Mouse (Mus musculus) liver, embryonic 11.5 days (tissue): ENCODE measurements around the gene Slc1a3. TPM values are rescaled to one million over a fixed set of nuclear protein-coding genes. Genes with fewer than 3 reads are reported as not detected.
"Not testable (repeated sequence)": the region's sequence is repeated elsewhere in the genome, so short reads cannot be mapped to it uniquely, and the experiment has no call there.

Experiments used
- ATAC-seq: fragments of 200-750 bp; cut with Nextera tagmentation; replicated peaks from 2 replicates; pipeline ENCODE4 v1.8.0; 2017; ENCODE audit warnings: moderate number of reproducible peaks, mild to moderate bottlenecking, moderate TSS enrichment, moderate library complexity; ENCODE audit not compliant: low FRiP score
- DNase-seq: peaks from one replicate; pipeline ENCODE4 v3.0.0-alpha.2; 2017; ENCODE audit warnings: low spot score
- H3K27ac ChIP-seq: fragments of 300-500 bp; sonication (generic); 2 replicates; pipeline ENCODE4 v1.5.1; 2014; ENCODE audit warnings: mild to moderate bottlenecking, low read depth, low read length, control low read depth
- H3K27me3 ChIP-seq: fragments of 300-500 bp; sonication (generic); replicated peaks from 2 replicates; pipeline ENCODE4 v1.6.1; 2014; ENCODE audit warnings: low read length, mixed read lengths; ENCODE audit not compliant: control insufficient read depth, insufficient read depth
- H3K36me3 ChIP-seq: fragments of 300-500 bp; sonication (generic); 2 replicates; pipeline ENCODE4 v1.6.1; 2014; ENCODE audit warnings: mild to moderate bottlenecking, low read length, moderate library complexity, mixed read lengths; ENCODE audit not compliant: control insufficient read depth, insufficient read depth
- H3K4me1 ChIP-seq: fragments of 300-500 bp; sonication (generic); replicated peaks from 2 replicates; pipeline ENCODE4 v1.6.1; 2014; ENCODE audit warnings: low read length, mixed read lengths; ENCODE audit not compliant: control insufficient read depth, insufficient read depth
- H3K4me2 ChIP-seq: fragments of 300-500 bp; sonication (generic); 2 replicates; pipeline ENCODE4 v1.6.1; 2014; ENCODE audit warnings: mild to moderate bottlenecking, control low read depth, moderate library complexity
- H3K4me3 ChIP-seq: fragments of 300-500 bp; sonication (generic); 2 replicates; pipeline ENCODE4 v1.5.1; 2014; ENCODE audit warnings: low read depth, low read length, control low read depth
- H3K9ac ChIP-seq: fragments of 300-500 bp; sonication (generic); 2 replicates; pipeline ENCODE4 v1.6.1; 2014; ENCODE audit warnings: low read depth, low read length, control low read depth
- H3K9me3 ChIP-seq: fragments of 300-500 bp; sonication (generic); 2 replicates; pipeline ENCODE4 v1.6.1; 2016; ENCODE audit warnings: low read length, inconsistent platforms, mixed read lengths; ENCODE audit not compliant: control insufficient read depth
- WGBS: fragments of 180-500 bp; shearing (Covaris S2); extraction: QIAGEN DNeasy Blood & Tissue Kit; methylation state at CpG from one replicate; pipeline ENCODE4 v1.1.7; 2014; 5-methylcytosine and 5-hydroxymethylcytosine counted together
- polyA plus RNA-seq: library from polyadenylated mRNA; unstranded; fragments of >200 nt; fragmentation: Nextera tagmentation; extraction: Ambion mirVana; gene quantifications from 2 replicates; pipeline ENCODE4 v1.2.1, GENCODE M21; 2014

Gene Slc1a3
- polyA plus RNA-seq, 1 experiment from 2014 or later, result 9.0 TPM

DNA sequence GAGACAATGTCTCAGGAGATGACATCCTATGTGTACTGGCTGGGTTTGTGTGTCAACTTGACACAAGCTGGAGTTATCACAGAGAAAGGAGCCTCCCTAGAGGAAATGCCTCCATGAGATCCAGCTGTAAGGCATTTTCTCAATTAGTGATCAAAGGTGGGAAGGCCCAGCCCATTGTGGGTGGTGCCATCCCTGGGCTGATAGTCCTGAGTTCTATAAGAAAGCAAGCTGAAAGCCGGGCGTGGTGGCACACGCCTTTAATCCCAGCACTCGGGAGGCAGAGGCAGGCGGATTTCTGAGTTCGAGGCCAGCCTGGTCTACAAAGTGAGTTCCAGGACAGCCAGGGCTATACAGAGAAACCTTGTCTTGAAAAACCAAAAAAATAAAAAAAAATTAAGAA is 20.4 kb downstream of the Slc1a3 start:
- not testable (repeated sequence) for H3K36me3 ChIP-seq, H3K27me3 ChIP-seq, H3K9me3 ChIP-seq, DNase-seq, ATAC-seq, H3K4me2 ChIP-seq, H3K4me3 ChIP-seq, H3K27ac ChIP-seq, H3K9ac ChIP-seq, H3K4me1 ChIP-seq
- WGBS, result 84% methylated on average over 5 of the region's 6 CpGs

DNA sequence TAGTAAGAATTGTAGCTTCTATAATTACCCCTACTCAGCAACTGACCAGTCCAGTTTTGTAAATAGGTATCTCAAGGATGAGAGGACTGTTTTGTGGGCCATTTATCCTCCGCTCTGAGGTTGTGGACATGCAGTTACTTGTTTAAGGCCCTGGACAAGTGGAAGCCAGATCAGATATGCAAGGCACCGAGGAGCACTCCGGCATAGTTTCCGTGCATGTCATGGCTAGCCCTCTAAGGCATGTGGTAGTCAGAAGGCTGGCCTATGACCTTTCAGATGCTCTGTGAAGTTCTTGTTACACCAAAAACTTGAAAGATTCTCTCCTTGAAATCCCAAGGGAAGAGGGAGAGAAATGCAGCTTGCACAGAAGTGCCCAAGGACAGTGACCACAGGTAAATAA is 23.7 kb downstream of the Slc1a3 start:
- Histone ChIP-seq H3K4me1 (no peaks in the 10 kb centered on the region), H3K27me3 (no peaks in the 10 kb centered on the region), H3K36me3 (no peaks in the 10 kb centered on the region), H3K4me2 (no peak overlapping the region), H3K27ac (no peak overlapping the region), H3K9me3 (no peaks in the 10 kb centered on the region), H3K9ac (no peak overlapping the region), H3K4me3 (no peak overlapping the region)
- ATAC-seq (no peak), DNase-seq (no peak)
- 86% methylated on average over 4 of the region's 4 CpGs for WGBS

DNA sequence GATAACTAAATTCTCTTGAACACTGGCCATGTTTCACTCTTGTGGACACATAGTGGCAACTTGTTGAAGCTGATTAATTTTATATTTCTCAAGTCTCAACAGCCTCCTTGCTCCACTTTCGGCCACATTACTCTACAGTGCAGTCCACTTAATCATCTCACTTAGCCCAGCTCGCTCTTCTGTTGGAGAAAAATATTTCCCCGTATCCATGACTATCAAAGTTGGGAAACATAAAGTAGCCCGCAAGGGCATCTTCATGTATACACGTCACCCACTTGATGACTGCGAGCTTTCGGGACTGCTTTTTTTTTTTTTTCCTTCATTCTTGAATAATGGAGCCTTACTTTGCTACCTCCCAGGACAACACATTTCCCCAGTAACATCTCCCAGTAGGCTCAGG is 25.1 kb downstream of the Slc1a3 start:
- H3K9me3 ChIP-seq, result no peaks in the 10 kb centered on the region
- no peaks in the 10 kb centered on the region for H3K27me3 ChIP-seq
- no peaks in the 10 kb centered on the region for H3K36me3 ChIP-seq
- DNase-seq (no peak), ATAC-seq (no peak)
- no peak overlapping the region for H3K9ac ChIP-seq
- 80% methylated on average over 7 of the region's 7 CpGs for WGBS
- no peak overlapping the region for H3K4me3 ChIP-seq
- H3K27ac ChIP-seq, result no peak overlapping the region
- no peaks in the 10 kb centered on the region for H3K4me1 ChIP-seq
- no peak overlapping the region for H3K4me2 ChIP-seq

DNA sequence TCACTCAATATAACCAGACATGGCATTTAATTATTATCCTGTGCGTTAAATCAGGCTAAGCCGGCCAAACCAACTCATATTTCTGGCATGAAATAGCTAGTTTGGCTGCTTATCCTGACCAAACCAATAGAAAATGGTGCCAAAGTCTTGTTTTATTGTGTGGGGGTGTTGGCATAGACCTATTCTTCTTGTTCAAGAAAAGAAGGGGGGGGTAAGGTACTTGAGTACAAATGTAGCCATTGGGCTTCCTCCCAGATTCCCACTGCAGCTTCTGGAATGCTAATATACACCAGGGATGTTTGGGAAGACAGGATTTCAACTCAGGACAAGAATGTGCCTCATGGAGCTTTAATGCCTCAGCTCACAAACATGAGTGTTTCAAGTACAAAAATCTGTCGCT is 26.3 kb downstream of the Slc1a3 start:
- H3K27ac ChIP-seq, result no peak overlapping the region
- H3K4me2 ChIP-seq, result no peak overlapping the region
- H3K9me3 ChIP-seq, result no peaks in the 10 kb centered on the region
- no peaks in the 10 kb centered on the region for H3K27me3 ChIP-seq
- DNase-seq (no peak), ATAC-seq (no peak)
- H3K4me3 ChIP-seq, result no peak overlapping the region
- H3K4me1 ChIP-seq, result no peaks in the 10 kb centered on the region
- 93% methylated on average over 3 of the region's 3 CpGs for WGBS
- no peak overlapping the region for H3K9ac ChIP-seq
- H3K36me3 ChIP-seq, result no peaks in the 10 kb centered on the region

DNA sequence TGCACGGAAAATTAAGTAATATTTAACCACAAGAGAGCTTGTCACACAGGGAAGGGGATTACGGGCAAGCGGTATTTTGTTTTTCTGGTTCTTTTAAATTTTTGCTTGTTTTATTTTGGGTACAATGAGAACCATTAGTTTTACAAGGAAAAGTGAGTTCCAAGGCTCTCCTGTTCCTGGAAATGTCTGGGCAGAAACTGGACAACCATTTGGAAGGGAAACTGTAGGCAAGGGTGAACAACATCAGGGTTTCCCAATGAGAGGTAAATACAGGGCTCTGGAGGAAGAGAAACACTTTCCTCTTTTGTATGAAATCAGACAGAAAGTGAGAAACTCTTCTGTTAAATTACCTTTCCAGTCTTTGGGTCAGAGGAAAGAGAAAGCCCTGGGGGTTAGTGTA is 27.7 kb downstream of the Slc1a3 start:
- WGBS, result 91% methylated on average over 3 of the region's 3 CpGs

DNA sequence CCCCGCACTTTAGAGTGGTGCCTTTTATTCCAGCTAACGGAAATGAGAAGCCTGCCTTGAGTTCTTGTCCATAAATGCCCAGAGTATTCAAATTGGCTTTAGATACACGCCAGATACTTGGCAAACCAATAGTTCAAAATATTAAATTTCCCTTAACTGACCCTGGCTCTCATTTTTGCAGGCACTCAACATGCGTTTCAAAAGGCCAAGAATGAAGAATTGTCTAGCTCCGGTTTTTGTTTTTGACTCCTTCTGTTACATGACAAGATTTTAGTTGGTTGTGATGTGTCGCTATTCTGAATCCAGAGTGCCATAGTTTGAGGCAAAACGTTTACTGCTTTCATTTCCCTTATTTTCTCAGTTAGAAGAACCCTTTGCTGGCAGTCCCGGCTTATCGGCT is 28.1 kb downstream of the Slc1a3 start:
- ATAC-seq, result no peak
- H3K4me2 ChIP-seq, result no peak overlapping the region
- H3K27ac ChIP-seq, result no peak overlapping the region

More for the DNA sequence above, 27.7 kb downstream of the Slc1a3 start:
- Histone ChIP-seq H3K9ac (no peak overlapping the region), H3K27me3 (no peaks in the 10 kb centered on the region), H3K9me3 (no peaks in the 10 kb centered on the region), H3K4me1 (no peaks in the 10 kb centered on the region), H3K27ac (no peak overlapping the region), H3K36me3 (no peaks in the 10 kb centered on the region), H3K4me3 (no peak overlapping the region), H3K4me2 (no peak overlapping the region)
- ATAC-seq (no peak), DNase-seq (no peak)

DNA sequence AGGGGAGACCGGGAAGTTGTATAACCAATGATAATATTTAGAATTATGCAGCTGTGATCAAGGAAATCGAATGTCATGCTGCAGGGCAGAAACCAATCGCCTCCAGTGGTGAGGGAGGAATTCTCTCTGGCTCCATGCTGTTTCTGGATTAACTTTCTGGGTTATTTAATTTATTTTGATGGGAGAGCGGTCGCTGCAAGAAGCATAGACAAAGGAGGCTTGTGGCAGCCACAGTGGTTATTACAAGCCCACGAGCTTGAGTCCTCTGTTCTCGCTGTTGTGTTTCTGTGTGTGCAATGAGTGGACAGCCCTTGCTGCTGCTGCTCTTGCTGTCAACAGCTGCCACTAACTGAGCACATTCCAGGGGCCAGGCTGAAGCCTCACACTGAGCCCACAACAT is 28.6 kb downstream of the Slc1a3 start:
- Histone ChIP-seq H3K4me1 (no peaks in the 10 kb centered on the region), H3K4me3 (no peak overlapping the region), H3K9ac (no peak overlapping the region), H3K9me3 (no peaks in the 10 kb centered on the region), H3K27ac (no peak overlapping the region), H3K36me3 (no peaks in the 10 kb centered on the region), H3K27me3 (no peaks in the 10 kb centered on the region), H3K4me2 (no peak overlapping the region)
- no peak for ATAC-seq
- 89% methylated on average over 7 of the region's 7 CpGs for WGBS
- DNase-seq, result no peak

More for the DNA sequence above, 28.1 kb downstream of the Slc1a3 start:
- Histone ChIP-seq H3K36me3 (no peaks in the 10 kb centered on the region), H3K27me3 (no peaks in the 10 kb centered on the region), H3K4me1 (no peaks in the 10 kb centered on the region), H3K9ac (no peak overlapping the region), H3K9me3 (no peaks in the 10 kb centered on the region), H3K4me3 (no peak overlapping the region)
- DNase-seq, result no peak
- WGBS, result 87% methylated on average over 9 of the region's 9 CpGs

DNA sequence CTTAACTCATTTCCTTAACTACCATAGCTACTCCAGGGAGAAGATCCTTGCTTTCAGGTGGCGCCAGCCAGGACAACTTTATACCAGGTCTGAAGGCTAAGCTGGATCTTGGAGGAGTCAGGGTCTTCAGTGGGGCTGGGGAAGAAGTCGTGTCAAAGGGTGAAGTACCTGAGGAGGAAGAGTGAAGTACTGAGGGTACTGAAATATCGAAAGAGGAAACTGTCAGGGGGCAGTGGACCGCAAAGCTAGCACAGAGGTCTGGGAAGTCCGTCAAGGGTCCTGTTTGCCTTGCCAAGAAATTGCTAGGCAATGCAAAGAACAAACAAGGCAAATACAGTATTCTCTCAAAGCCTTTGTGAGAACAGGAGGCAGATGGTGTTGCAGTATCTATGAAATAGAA is 29.6 kb downstream of the Slc1a3 start:
- H3K4me2 ChIP-seq, result no peak overlapping the region
- H3K9ac ChIP-seq, result no peak overlapping the region
- ATAC-seq, result no peak
- H3K36me3 ChIP-seq, result no peaks in the 10 kb centered on the region
- H3K4me3 ChIP-seq, result no peak overlapping the region
- H3K9me3 ChIP-seq, result no peaks in the 10 kb centered on the region
- no peaks in the 10 kb centered on the region for H3K4me1 ChIP-seq
- no peaks in the 10 kb centered on the region for H3K27me3 ChIP-seq
- DNase-seq, result no peak
- 73% methylated on average over 5 of the region's 5 CpGs for WGBS
- H3K27ac ChIP-seq, result no peak overlapping the region

DNA sequence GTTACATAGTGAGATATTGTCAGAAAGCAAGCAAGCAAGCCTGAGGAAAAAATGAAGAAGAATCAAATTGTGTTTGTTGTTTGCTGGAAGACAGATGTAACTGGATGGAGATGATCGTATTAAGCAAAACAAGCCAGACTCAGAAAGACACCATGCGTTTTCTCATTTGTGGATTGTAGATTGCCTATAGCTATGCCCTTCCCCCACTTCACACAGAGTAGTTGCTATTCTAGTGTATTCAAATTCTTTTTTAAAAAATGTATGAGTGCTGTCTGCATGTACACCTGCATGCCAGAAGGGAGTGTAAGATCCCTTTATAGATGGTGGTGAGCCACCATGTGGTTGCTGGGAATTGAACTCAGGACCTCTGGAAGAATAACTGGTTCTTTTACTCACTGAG is 33.6 kb downstream of the Slc1a3 start:
- H3K27me3 ChIP-seq, result no peaks in the 10 kb centered on the region
- no peak overlapping the region for H3K4me3 ChIP-seq
- H3K36me3 ChIP-seq, result no peaks in the 10 kb centered on the region
- ATAC-seq (no peak), DNase-seq (no peak)
- no peaks in the 10 kb centered on the region for H3K4me1 ChIP-seq
- H3K4me2 ChIP-seq, result no peak overlapping the region
- WGBS, result 82% methylated on average over 2 of the region's 2 CpGs
- no peak overlapping the region for H3K27ac ChIP-seq
- H3K9me3 ChIP-seq, result no peaks in the 10 kb centered on the region
- H3K9ac ChIP-seq, result no peak overlapping the region
